Mouse (Mus musculus) monocyte, adult 5-6 weeks (primary cell): ENCODE data around the gene Reep3. TPM values are rescaled to one million over a fixed set of nuclear protein-coding genes. Genes with fewer than 3 reads are reported as not detected.

Experiments used
- ATAC-seq: fragments of 153-309, 156-312 bp; replicated peaks from 2 replicates; pipeline ENCODE4 v1.8.0; 2017; ENCODE audit warnings: mild to moderate bottlenecking; ENCODE audit not compliant: low TSS enrichment, insufficient number of reproducible peaks, severe bottlenecking, poor library complexity, low FRiP score
- total RNA-seq: library from RNA; stranded (forward); fragments of 200-1000, 200-491, 200-594 nt; gene quantifications from 3 replicates; pipeline ENCODE4 v1.2.3, GENCODE M21; 2017

Reep3 gene
- 12.9 to 19.6 TPM (median 19.1 TPM) in 3 replicates for total RNA-seq

DNA sequence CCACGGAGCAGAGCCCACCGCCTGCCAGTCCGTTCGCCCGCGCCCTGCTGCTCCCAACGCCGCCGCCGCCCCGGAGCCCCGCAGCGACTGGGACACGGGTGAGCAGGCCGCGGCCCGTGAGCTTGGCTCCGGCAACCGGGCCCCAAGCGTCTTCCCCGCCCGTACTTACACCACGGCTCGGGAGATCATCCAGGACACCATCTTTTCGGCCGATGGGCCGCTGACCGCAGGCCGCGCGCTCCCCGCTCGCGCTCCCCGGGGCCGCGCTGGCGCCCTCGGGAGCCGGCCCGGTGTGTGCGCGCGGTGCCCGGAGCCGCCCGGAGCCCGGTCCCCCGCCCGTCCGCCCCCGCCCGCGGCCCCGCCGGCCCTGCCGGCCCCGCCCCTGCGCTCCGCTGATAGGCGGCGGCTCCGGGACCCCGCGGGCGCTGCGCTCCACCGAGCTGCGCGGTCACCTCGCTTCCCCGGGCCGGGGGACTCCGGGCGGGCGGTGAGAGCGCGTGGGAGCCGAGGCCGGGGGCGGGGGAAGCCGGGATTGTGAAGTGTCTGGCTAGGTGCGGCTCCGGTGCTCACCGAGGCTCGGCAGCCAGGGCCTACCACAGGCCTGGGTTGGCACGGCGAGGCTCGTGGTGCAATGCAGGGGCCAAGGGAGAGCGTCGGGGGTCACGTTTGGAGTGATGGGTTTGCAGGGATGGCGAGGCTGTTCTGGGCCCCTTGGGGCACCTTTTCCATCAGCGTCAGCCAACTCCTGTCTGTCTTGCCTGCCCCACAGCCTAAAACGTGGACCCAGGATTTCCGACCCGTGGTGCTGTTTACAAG lies at the start of gene Reep3:
Gene Reep3 (minus strand): TSS at position 325 of the 816 bp plus-strand sequence.
- ATAC-seq, result no peak; the same call in 1 of the 2 replicates

GRCm38 (mm10) chr10:67145623-67146022 lies 48.9 kb upstream of the Reep3 start:
- ATAC-seq, result no peak

DNA sequence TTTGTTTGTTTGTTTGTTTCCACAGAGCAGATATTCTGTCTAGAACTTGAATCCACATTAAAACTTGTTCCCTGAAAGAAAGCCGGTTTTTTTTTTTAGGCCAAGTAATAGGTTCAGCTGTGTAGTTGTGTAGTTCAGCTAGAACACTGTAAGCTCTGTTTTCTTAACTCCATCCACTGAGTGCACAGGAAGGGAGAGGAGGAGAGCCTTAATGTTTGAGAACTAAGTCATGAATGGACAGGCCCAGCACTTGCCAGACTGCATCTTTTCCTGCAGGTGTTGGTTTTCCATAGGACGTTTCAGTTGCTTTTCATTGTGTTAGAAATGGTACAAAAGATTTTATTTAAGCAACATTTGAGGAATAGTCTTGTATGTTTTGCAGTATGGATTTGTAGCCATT lies 47.5 kb upstream of the Reep3 start:
- no peak for ATAC-seq

DNA sequence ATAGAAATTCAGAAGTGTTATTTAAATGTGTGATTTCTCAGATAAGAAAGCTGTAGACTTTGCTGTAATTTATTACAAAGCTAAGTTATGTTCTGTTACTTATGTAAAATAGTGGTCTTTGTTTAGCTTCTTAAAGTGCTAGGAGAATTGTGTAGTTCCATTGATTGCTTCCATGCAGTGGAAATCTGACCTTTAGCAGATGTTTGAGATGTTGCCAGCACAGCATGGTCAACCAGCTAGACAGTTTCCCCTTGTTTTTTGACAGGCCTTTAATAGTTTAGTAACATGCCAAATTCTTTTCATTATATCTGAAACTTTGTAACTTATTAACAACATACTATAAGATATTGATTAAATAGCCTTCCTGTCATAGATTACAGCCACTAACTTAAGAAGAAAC lies 46.9 kb upstream of the Reep3 start:
- ATAC-seq, result no peak

- ATAC-seq, result no peak
Observed at GRCm38 (mm10) chr10:67137437-67137836, 40.7 kb upstream of the Reep3 start.

DNA sequence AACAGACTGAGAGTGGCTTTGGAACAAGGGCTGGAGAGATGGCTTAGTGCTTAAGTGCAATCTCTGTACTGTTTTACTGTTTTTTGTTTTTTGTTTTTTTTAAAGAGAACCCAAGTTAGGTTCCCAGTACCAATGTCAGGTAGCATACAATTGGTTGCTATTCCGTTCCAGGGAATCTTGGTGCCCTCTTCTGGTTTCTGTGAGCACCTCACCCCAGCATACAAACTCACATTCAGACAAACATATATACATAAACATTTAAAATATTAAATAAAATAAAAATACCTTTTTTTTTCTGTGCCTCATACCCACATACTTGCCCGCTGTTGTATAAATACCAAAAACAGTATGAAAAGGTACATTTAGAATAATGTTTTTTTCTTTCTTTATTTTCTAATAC lies 37.6 kb upstream of the Reep3 start:
- no peak for ATAC-seq

- ATAC-seq, result no peak
Observed at GRCm38 (mm10) chr10:67131709-67132108, 35.0 kb upstream of the Reep3 start.

DNA sequence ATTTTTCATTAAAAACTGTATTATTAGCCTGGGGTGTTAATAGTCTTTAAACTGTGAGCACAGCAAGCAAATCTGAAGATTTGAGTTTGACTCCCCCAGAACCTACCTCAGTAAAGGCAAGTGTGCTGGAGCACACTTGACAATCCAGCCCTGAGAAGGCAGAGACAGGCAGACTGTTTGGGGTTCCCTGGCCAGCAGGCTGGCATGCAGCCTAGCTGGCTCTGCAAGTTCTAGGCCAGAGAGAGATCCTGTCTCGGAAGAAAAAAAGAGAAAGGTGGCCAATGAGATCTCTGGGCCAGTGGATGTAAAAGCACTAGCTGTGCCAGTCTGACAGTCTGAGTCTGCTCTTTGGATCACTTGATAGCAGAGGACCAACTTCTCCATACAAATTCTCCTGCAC lies 32.8 kb upstream of the Reep3 start:
- ATAC-seq, result no peak

DNA sequence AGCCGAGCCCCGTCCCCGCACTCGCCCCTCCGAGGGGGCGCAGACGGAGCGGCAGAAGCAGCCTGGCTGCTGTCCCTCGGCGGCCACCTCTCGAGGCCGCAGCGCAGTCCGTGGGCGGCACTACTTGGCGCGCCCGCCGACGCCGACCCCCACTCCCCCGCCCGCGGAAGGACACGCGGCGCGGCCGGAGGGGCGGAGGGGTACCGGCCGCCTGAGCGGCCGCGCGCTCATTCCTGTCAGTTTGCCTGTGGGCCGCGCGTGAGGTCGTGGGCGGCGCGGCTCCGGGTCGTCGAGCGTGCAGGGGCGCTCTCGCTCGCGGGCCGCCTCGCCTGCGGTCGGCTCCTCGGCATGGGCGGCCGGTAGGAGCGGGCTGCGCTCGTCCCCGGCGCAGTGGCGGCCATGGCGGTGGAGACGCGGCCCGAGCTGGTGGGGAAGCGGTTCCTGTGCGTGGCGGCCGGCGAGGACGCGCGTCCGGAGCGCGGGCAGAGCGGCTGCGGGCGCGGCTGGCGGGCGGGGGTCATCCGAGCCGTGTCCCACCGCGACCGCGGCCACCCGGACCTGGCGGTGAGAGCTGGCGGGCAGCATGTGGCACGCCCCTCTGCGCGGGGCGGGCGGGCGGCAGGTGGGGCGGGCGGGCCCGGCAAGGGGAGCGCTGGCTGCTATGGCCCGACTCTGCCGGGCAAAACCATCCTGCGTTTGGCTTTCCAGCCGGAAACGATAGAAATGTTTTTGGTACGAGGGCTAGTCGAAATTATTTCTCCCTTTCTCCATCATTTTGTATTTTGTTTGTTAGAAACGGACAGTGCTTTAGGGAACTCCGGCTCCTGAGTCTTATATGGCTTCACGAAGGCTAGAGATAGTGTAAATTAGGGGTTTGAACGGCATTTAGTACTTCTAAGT lies 30.4 kb upstream of the Reep3 start:
- ATAC-seq, result no peak

DNA sequence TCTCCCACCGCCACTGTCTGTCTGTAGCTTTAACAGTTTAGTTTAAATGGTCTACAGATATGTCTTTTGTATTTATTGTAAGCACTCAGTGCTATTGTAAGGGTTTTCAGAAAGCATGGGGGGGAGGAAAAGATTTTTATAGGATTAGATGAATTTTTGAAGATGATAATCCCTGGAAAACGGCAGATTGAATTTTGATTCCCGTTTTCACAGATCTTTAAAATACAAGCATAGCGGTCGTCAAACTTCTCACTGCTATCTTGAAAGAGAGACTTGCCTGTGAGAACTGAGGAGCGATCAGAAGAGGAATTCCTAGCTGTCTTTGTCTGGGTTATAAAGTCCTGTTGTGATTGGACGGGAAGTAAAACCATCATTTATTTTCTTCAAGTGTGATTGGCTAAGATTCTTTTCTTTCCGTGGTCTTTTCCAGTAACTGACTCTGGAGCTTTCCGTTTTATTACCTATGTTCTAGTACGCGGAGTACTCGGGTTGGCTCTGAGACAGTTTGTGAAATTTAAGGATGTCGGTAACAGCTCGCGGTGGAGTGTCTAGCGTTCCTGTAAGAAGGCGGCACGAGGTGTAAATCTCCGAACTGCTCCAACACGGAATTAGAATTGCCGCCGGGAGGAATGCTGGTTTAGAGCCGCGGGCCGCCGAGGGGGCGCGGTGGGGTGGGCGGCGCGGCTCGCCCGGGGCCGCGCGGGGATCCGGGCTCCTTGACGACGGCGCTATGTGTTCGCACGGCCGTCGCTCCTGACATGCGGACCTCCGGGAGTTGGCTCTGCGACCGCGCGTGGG lies 29.5 kb upstream of the Reep3 start:
- ATAC-seq, result no peak

DNA sequence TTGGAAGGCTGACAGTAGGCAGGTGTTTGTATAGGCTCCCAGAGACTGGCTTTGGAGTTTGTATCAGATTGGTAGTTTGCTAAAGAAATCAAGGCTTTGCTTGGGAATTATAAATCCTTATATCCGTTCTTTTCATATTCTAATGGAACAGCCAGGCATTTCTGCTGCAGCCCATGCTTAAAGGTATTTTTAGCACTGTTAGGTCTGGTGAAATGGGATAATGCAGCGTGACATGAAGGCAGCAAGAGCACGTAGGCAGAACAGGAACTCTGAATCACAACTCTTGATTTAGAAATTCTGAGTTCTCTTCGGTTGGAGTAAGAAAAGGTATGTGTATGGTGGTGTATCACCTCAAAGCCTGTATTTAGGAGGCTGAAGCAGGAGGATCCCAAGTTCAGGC lies 27.4 kb upstream of the Reep3 start:
- ATAC-seq, result no peak

- no peak for ATAC-seq
Observed at GRCm38 (mm10) chr10:67123756-67124155, 27.0 kb upstream of the Reep3 start.

- ATAC-seq, result no peak
Observed at GRCm38 (mm10) chr10:67120640-67121039, 23.9 kb upstream of the Reep3 start.

DNA sequence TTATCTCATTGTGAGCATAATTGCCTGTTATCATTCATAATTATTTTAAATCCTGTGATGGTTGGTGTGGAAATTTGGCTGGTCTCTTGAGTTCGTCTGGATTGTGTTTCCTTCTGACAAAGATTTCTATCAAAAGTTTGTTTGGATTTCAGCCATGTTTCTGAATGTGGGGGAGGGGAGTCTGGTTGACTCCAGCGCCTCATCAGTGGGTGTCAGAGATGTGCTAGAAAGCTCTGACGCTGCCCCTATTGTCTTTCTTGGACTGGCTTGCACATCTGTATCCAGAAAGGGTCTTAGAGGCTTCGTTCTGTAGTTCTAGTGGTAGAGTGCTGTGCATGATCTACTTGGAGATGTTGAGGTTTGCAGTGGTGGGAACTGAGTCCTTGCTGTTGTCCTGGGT lies 23.4 kb upstream of the Reep3 start:
- ATAC-seq, result no peak

- no peak for ATAC-seq
Observed at GRCm38 (mm10) chr10:67119291-67119690, 22.5 kb upstream of the Reep3 start.

DNA sequence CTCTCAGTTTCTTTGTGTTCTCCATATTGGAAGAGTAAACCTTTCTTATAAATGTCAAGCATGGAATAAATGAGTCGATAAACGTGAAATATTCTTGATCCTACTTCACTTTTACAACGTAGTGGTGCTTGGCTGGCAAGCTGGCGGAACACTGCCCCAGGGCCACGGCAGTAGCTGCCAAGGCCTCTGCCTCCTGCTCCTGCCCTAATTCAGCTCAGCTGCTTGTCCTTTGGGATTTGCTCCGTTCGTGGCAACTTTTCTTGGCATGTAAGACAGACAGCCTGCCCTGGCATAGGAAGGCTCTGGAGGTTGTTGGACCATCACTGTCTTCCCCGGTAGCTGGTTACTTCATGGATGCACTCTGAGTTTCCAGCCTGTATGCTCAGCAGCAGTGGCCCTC lies 19.5 kb upstream of the Reep3 start:
- no peak for ATAC-seq

DNA sequence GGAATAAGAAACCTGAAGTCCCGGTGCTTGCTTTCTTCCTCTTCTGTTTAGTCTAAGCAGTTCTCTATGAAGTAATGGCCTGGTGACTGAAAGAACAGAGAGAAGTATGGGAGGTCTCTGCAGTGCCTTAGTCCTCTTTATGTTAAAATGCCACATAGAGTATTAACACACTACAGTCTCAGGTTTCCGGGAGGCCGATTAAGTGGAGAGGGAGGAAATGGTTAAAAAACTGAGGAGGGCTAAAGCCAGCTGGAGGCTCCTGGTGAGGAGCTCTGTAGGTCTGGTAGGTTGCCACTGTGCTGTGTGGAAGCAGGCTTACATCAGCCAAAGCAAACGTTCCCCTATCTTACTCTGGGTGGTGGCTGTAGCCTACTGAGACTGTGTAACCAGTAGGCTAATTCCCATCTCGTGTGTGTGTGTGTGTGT lies 18.9 kb upstream of the Reep3 start:
- no peak for ATAC-seq

DNA sequence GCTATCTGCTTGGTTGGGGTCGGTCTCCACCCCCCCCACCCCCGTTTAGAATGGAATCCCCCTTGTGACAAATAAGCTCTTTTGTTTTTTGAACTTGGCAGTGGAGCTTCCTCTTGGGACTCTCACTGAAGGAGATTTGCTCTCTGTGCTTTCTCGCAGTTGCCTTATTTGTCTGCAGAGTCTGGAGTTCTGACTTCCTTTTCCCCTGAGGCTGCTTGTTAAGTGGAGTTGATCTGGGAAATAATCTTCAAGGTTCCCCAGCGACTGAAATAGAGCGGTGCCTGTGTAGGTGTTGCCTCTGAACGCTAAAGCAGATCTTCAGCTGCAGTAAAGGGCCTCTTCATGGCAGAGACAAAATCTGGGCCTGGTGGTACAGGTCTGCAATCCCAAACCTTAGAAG lies 18.4 kb upstream of the Reep3 start:
- no peak for ATAC-seq

DNA sequence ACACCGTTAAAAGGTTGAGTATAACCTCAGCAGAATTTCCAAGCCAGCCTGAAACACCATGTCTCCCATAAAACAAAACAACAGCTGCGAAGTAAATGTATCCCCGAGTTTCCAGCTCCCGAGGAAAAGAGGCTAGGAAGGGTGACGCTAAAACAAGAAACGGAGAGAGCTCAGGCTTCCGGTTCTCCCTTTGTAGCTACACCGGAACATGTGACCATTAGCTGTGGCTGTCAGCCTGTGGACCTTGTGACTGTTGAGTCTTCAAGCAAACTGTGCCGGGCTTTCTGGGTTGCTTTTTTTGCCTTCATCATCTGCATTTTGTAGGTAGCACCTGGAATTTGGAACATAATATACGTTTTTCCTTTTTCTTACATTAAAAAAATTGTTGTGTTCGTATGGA lies 17.1 kb upstream of the Reep3 start:
- ATAC-seq, result no peak
